Mouse (Mus musculus): ENCODE data around the gene Sipa1l3. TPM values are rescaled to one million over a fixed set of nuclear protein-coding genes. Genes with fewer than 3 reads are reported as not detected.

Gene Sipa1l3
- polyA plus RNA-seq, 1 experiment from 2014 or later, result 17.4 TPM

DNA sequence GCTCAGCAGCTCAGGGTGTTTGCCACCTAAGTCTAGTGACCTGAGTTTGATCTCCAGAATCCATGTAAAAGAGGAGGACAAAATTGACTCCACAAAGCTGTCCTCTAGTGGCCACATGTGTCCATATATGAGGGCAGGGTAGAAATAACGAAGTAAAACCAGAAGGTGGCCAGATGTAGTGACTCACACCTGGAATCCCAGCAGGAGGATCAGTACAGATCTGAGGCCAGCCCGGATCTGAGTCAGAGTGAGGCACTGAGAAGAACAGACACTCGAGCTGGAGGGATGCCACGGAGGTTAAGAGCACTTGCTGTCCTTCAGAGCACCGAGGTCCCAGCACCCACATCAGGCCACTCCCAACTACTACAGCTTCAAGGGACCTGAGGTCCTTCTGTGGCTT, 68.3 kb downstream of the Sipa1l3 start:
- H3K4me1 ChIP-seq (ENCODE audit: control insufficient read depth, insufficient read depth, low read length), result peaks cover 17% of the 10 kb centered on the region
- H3K36me3 ChIP-seq (ENCODE audit: control insufficient read depth, insufficient read depth, low read length), result no peaks in the 10 kb centered on the region
- no peaks in the 10 kb centered on the region for H3K27me3 ChIP-seq (ENCODE audit: control insufficient read depth, insufficient read depth, low read length)
- no peak for ATAC-seq (ENCODE audit: low FRiP score, low TSS enrichment)
- no peak overlapping the region for H3K9ac ChIP-seq (ENCODE audit: low read depth, low read length)
- H3K27ac ChIP-seq (ENCODE audit: low read depth, low read length), result no peak overlapping the region
- 84% methylated on average over 5 of the region's 5 CpGs for WGBS
- no peaks in the 10 kb centered on the region for H3K9me3 ChIP-seq (ENCODE audit: control insufficient read depth, low read length)
- no peak overlapping the region for H3K4me2 ChIP-seq (replicated peaks; ENCODE audit: low read depth, low read length)
- no peak overlapping the region for H3K4me3 ChIP-seq (ENCODE audit: low read length)

GRCm38 (mm10) chr7:29448830-29449229, 69.6 kb downstream of the Sipa1l3 start:
- no peak for ATAC-seq (ENCODE audit: low FRiP score, low TSS enrichment)
- Histone ChIP-seq H3K27ac (ENCODE audit: low read depth, low read length) (no peak overlapping the region), H3K4me1 (ENCODE audit: control insufficient read depth, insufficient read depth, low read length) (peaks cover 23% of the 10 kb centered on the region)

DNA sequence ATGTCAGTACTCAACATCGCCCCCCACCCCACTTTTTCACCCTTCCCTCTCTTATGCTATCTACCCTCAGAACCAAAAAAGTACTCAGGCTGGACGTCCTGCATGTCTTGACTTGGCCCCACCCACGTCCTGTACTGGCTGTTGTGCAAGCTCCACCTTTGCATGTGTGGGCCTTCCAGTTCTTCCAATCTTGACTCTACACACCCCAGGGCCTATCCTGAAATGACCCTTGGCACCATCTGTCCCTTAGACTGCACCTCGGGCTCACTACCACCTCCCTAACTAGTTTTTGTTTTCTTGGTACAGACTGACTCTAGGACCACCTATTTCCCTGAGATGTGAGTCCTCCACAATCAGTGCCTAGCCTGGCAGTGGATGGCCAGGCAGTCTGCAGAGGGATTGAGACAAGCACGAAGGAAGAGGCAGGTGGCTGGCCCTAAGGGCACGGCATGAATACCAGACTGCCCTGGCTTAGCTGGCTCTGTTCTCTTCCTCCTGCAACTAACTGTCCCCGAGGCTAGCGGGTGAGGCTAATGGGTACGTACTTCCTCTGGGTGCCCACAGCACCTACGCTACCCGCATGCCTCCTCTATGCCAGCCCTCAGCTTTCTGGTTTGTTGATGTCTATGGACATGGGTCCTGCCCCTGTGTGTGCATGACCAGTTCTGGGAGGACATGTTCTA, 71.2 kb downstream of the Sipa1l3 start:
- 85% methylated on average over 11 of the region's 11 CpGs for WGBS
- Histone ChIP-seq H3K9me3 (ENCODE audit: control insufficient read depth, low read length) (no peaks in the 10 kb centered on the region), H3K27me3 (ENCODE audit: control insufficient read depth, insufficient read depth, low read length) (no peaks in the 10 kb centered on the region), H3K9ac (ENCODE audit: low read depth, low read length) (no peak overlapping the region), H3K4me1 (ENCODE audit: control insufficient read depth, insufficient read depth, low read length) (peaks cover 9% of the 10 kb centered on the region; the same call in 1 of the 2 replicates), H3K4me2 (replicated peaks; ENCODE audit: low read depth, low read length) (no peak overlapping the region), H3K4me3 (ENCODE audit: low read length) (no peak overlapping the region), H3K27ac (ENCODE audit: low read depth, low read length) (no peak overlapping the region), H3K36me3 (ENCODE audit: control insufficient read depth, insufficient read depth, low read length) (no peaks in the 10 kb centered on the region)
- ATAC-seq (ENCODE audit: low FRiP score, low TSS enrichment), result no peak

More at GRCm38 (mm10) chr7:29448830-29449229, 69.6 kb downstream of the Sipa1l3 start:
- H3K4me2 ChIP-seq (replicated peaks; ENCODE audit: low read depth, low read length), result no peak overlapping the region
- H3K36me3 ChIP-seq (ENCODE audit: control insufficient read depth, insufficient read depth, low read length), result no peaks in the 10 kb centered on the region
- H3K9ac ChIP-seq (ENCODE audit: low read depth, low read length), result no peak overlapping the region
- 91% methylated on average over 6 of the region's 6 CpGs for WGBS
- H3K27me3 ChIP-seq (ENCODE audit: control insufficient read depth, insufficient read depth, low read length), result no peaks in the 10 kb centered on the region
- no peaks in the 10 kb centered on the region for H3K9me3 ChIP-seq (ENCODE audit: control insufficient read depth, low read length)
- no peak overlapping the region for H3K4me3 ChIP-seq (ENCODE audit: low read length)

- Histone ChIP-seq H3K9me3 (ENCODE audit: control insufficient read depth, low read length) (no peaks in the 10 kb centered on the region), H3K36me3 (ENCODE audit: control insufficient read depth, insufficient read depth, low read length) (no peaks in the 10 kb centered on the region), H3K4me2 (replicated peaks; ENCODE audit: low read depth, low read length) (no peak overlapping the region), H3K27me3 (ENCODE audit: control insufficient read depth, insufficient read depth, low read length) (no peaks in the 10 kb centered on the region), H3K4me3 (ENCODE audit: low read length) (no peak overlapping the region), H3K27ac (ENCODE audit: low read depth, low read length) (no peak overlapping the region), H3K9ac (ENCODE audit: low read depth, low read length) (no peak overlapping the region), H3K4me1 (ENCODE audit: control insufficient read depth, insufficient read depth, low read length) (peaks cover 7% of the 10 kb centered on the region; the same call in 1 of the 2 replicates)
- 87% methylated on average over 4 of the region's 4 CpGs for WGBS
- no peak for ATAC-seq (ENCODE audit: low FRiP score, low TSS enrichment)
Measured at GRCm38 (mm10) chr7:29446156-29446555, 72.3 kb downstream of the Sipa1l3 start.

GRCm38 (mm10) chr7:29444527-29444926, 73.9 kb downstream of the Sipa1l3 start:
- Histone ChIP-seq H3K4me1 (ENCODE audit: control insufficient read depth, insufficient read depth, low read length) (peaks cover 7% of the 10 kb centered on the region; the same call in 1 of the 2 replicates), H3K9ac (ENCODE audit: low read depth, low read length) (no peak overlapping the region), H3K36me3 (ENCODE audit: control insufficient read depth, insufficient read depth, low read length) (no peaks in the 10 kb centered on the region), H3K9me3 (ENCODE audit: control insufficient read depth, low read length) (no peaks in the 10 kb centered on the region), H3K27me3 (ENCODE audit: control insufficient read depth, insufficient read depth, low read length) (no peaks in the 10 kb centered on the region), H3K4me2 (replicated peaks; ENCODE audit: low read depth, low read length) (no peak overlapping the region), H3K27ac (ENCODE audit: low read depth, low read length) (peak overlapping the region; percentile 14; the same call in 1 of the 2 replicates), H3K4me3 (ENCODE audit: low read length) (no peak overlapping the region)
- 70% methylated on average over 5 of the region's 5 CpGs for WGBS
- ATAC-seq (ENCODE audit: low FRiP score, low TSS enrichment), result no peak

- Histone ChIP-seq H3K4me3 (ENCODE audit: low read length) (no peak overlapping the region), H3K27ac (ENCODE audit: low read depth, low read length) (no peak overlapping the region; the same call in 1 of the 2 replicates), H3K36me3 (ENCODE audit: control insufficient read depth, insufficient read depth, low read length) (no peaks in the 10 kb centered on the region), H3K9me3 (ENCODE audit: control insufficient read depth, low read length) (no peaks in the 10 kb centered on the region), H3K27me3 (ENCODE audit: control insufficient read depth, insufficient read depth, low read length) (no peaks in the 10 kb centered on the region), H3K4me2 (replicated peaks; ENCODE audit: low read depth, low read length) (no peak overlapping the region), H3K4me1 (ENCODE audit: control insufficient read depth, insufficient read depth, low read length) (peaks cover 7% of the 10 kb centered on the region; the same call in 1 of the 2 replicates), H3K9ac (ENCODE audit: low read depth, low read length) (no peak overlapping the region)
- WGBS, result 67% methylated on average over 2 of the region's 2 CpGs
- no peak for ATAC-seq (ENCODE audit: low FRiP score, low TSS enrichment)
Measured at GRCm38 (mm10) chr7:29444070-29444469, 74.4 kb downstream of the Sipa1l3 start.

DNA sequence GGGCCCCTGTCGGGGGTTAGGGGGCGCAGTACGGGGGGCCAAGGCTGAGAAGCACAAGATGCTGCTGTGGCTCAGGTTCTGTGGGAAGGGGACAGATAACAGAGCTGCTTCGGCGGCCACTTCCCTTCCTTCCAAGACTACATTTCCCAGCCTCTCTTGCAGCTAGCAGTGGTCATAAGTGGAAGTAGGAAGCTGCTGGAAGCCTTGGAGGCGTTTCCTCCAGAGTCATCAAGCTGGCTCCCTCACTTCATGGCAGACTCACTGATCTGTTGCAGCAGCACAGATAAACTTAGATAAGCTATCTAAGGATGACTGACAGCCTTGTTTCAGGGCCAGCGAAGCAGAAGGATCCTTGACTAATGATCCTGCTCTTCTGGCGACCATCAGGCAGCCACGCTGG, 76.6 kb downstream of the Sipa1l3 start:
- no peaks in the 10 kb centered on the region for H3K27me3 ChIP-seq (ENCODE audit: control insufficient read depth, insufficient read depth, low read length)
- H3K4me2 ChIP-seq (replicated peaks; ENCODE audit: low read depth, low read length), result no peak overlapping the region
- peaks cover 11% of the 10 kb centered on the region; the same call in 1 of the 2 replicates for H3K4me1 ChIP-seq (ENCODE audit: control insufficient read depth, insufficient read depth, low read length)
- H3K9ac ChIP-seq (ENCODE audit: low read depth, low read length), result no peak overlapping the region
- no peaks in the 10 kb centered on the region for H3K36me3 ChIP-seq (ENCODE audit: control insufficient read depth, insufficient read depth, low read length)
- WGBS, result 72% methylated on average over 9 of the region's 9 CpGs
- H3K27ac ChIP-seq (ENCODE audit: low read depth, low read length), result no peak overlapping the region
- no peak for ATAC-seq (ENCODE audit: low FRiP score, low TSS enrichment)
- no peak overlapping the region for H3K4me3 ChIP-seq (ENCODE audit: low read length)
- no peaks in the 10 kb centered on the region; the same call in 1 of the 2 replicates for H3K9me3 ChIP-seq (ENCODE audit: control insufficient read depth, low read length)

DNA sequence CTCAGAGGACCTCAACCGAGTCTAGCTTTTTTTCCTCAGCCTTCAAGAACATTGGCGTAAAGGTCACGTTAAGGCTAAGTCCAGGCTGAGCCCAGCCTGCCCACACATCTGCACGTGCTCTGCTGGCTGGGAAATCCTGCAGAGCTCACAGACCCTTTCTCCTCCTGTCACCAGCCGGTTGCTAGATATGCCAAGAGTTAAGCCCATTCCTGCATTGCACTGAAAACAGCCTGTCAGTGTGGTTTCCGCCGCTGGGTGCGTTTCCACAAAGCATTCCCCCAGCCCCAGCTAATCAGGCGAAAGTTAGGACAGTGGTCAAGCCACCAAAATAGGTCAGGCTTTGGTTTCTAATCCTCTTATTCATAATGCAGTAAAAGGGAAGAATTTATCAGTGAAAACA, 77.3 kb downstream of the Sipa1l3 start:
- no peaks in the 10 kb centered on the region for H3K36me3 ChIP-seq (ENCODE audit: control insufficient read depth, insufficient read depth, low read length)
- H3K27ac ChIP-seq (ENCODE audit: low read depth, low read length), result no peak overlapping the region
- H3K4me3 ChIP-seq (ENCODE audit: low read length), result no peak overlapping the region
- no peak overlapping the region for H3K4me2 ChIP-seq (replicated peaks; ENCODE audit: low read depth, low read length)
- no peaks in the 10 kb centered on the region for H3K27me3 ChIP-seq (ENCODE audit: control insufficient read depth, insufficient read depth, low read length)
- H3K4me1 ChIP-seq (ENCODE audit: control insufficient read depth, insufficient read depth, low read length), result peaks cover 15% of the 10 kb centered on the region; the same call in 1 of the 2 replicates
- no peak overlapping the region for H3K9ac ChIP-seq (ENCODE audit: low read depth, low read length)
- no peak for ATAC-seq (ENCODE audit: low FRiP score, low TSS enrichment)
- 75% methylated on average over 9 of the region's 9 CpGs for WGBS
- H3K9me3 ChIP-seq (ENCODE audit: control insufficient read depth, low read length), result no peaks in the 10 kb centered on the region; the same call in 1 of the 2 replicates

GRCm38 (mm10) chr7:29438655-29439282, 79.7 kb downstream of the Sipa1l3 start:
- Histone ChIP-seq H3K27ac (ENCODE audit: low read depth, low read length) (no peak overlapping the region), H3K4me1 (ENCODE audit: control insufficient read depth, insufficient read depth, low read length) (0 out of 2 replicates have a peak, but pooled peaks cover 8% of the 10 kb centered on the region)
- ATAC-seq (ENCODE audit: low FRiP score, low TSS enrichment), result peak; percentile 29; the same call in 1 of the 2 replicates

More at GRCm38 (mm10) chr7:29438655-29439282, 79.7 kb downstream of the Sipa1l3 start:
- Histone ChIP-seq H3K9ac (ENCODE audit: low read depth, low read length) (no peak overlapping the region), H3K36me3 (ENCODE audit: control insufficient read depth, insufficient read depth, low read length) (no peaks in the 10 kb centered on the region), H3K4me3 (ENCODE audit: low read length) (no peak overlapping the region), H3K27me3 (ENCODE audit: control insufficient read depth, insufficient read depth, low read length) (no peaks in the 10 kb centered on the region), H3K9me3 (ENCODE audit: control insufficient read depth, low read length) (no peaks in the 10 kb centered on the region; the same call in 1 of the 2 replicates), H3K4me2 (replicated peaks; ENCODE audit: low read depth, low read length) (no peak overlapping the region)
- WGBS, result 70% methylated on average over 16 of the region's 16 CpGs

Measured in kidney, embryonic 14.5 days (tissue).